Mouse (Mus musculus): Measurements from ENCODE around the gene Krtap28-13. TPM values are rescaled to one million over a fixed set of nuclear protein-coding genes. Genes with fewer than 3 reads are reported as not detected.

Krtap28-13 gene
- not detected in 2 replicates for polyA plus RNA-seq (2016; fragmentation: Nextera tagmentation; extraction: Ambion mirVana)

GRCm38 (mm10) chr1:83060643-83061042 lies at the start of gene Krtap28-13:
Gene Krtap28-13 (plus strand): TSS chr1:83060930.
- no peak for ATAC-seq (ENCODE audit: low FRiP score, low read depth)
- Histone ChIP-seq H3K9ac (no peak within 1 kb of the TSS), H3K36me3 (no peaks in the 10 kb centered on the region), H3K4me3 (no peak within 1 kb of the TSS), H3K4me1 (no peaks in the 10 kb centered on the region), H3K4me2 (replicated peaks) (no peak within 1 kb of the TSS), H3K27me3 (replicated peaks) (no peaks in the 10 kb centered on the region), H3K27ac (no peak within 1 kb of the TSS), H3K9me3 (no peaks in the 10 kb centered on the region)
- 91% methylated on average over 4 of the region's 4 CpGs for whole genome bisulfite sequencing

- Histone ChIP-seq H3K27ac (no peak overlapping the region), H3K9ac (no peak overlapping the region), H3K9me3 (no peaks in the 10 kb centered on the region), H3K4me3 (no peak overlapping the region), H3K27me3 (replicated peaks) (no peaks in the 10 kb centered on the region), H3K36me3 (no peaks in the 10 kb centered on the region), H3K4me1 (no peaks in the 10 kb centered on the region), H3K4me2 (replicated peaks) (no peak overlapping the region)
- 91% methylated on average over 3 of the region's 3 CpGs for WGBS
- ATAC-seq (ENCODE audit: low FRiP score, low read depth) = no peak
Measured at GRCm38 (mm10) chr1:83014477-83014876, 46.3 kb upstream of the Krtap28-13 start.

GRCm38 (mm10) chr1:83015329-83015879 lies 45.3 kb upstream of the Krtap28-13 start:
- Histone ChIP-seq H3K27me3 (replicated peaks) (no peaks in the 10 kb centered on the region), H3K4me2 (replicated peaks) (no peak overlapping the region), H3K36me3 (no peaks in the 10 kb centered on the region), H3K9me3 (no peaks in the 10 kb centered on the region), H3K9ac (no peak overlapping the region), H3K4me3 (no peak overlapping the region), H3K4me1 (no peaks in the 10 kb centered on the region), H3K27ac (no peak overlapping the region)
- ATAC-seq (ENCODE audit: low FRiP score, low read depth) = no peak
- WGBS = 79% methylated on average over 10 of the region's 10 CpGs

GRCm38 (mm10) chr1:83016556-83016955 lies 44.2 kb upstream of the Krtap28-13 start:
- Histone ChIP-seq H3K36me3 (no peaks in the 10 kb centered on the region), H3K9ac (no peak overlapping the region), H3K4me3 (no peak overlapping the region), H3K4me2 (replicated peaks) (no peak overlapping the region), H3K9me3 (no peaks in the 10 kb centered on the region), H3K27me3 (replicated peaks) (no peaks in the 10 kb centered on the region), H3K4me1 (no peaks in the 10 kb centered on the region), H3K27ac (no peak overlapping the region)
- 61% methylated on average over 1 of the region's 1 CpGs for WGBS
- ATAC-seq (ENCODE audit: low FRiP score, low read depth) = no peak

GRCm38 (mm10) chr1:83031950-83032349 lies 28.8 kb upstream of the Krtap28-13 start:
- Histone ChIP-seq H3K4me3 (no peak overlapping the region), H3K9me3 (no peaks in the 10 kb centered on the region), H3K4me1 (peaks cover 2% of the 10 kb centered on the region; the same call in 1 of the 2 replicates), H3K4me2 (replicated peaks) (no peak overlapping the region), H3K9ac (no peak overlapping the region), H3K27me3 (replicated peaks) (no peaks in the 10 kb centered on the region), H3K27ac (no peak overlapping the region), H3K36me3 (no peaks in the 10 kb centered on the region)
- WGBS = 70% methylated on average over 1 of the region's 1 CpGs
- ATAC-seq (ENCODE audit: low FRiP score, low read depth) = no peak

- no peaks in the 10 kb centered on the region for H3K9me3 ChIP-seq
- H3K4me2 ChIP-seq (replicated peaks) = no peak overlapping the region
Measured at GRCm38 (mm10) chr1:83032508-83032907, 28.2 kb upstream of the Krtap28-13 start.

GRCm38 (mm10) chr1:83034509-83034908 lies 26.2 kb upstream of the Krtap28-13 start:
- no peak overlapping the region for H3K4me3 ChIP-seq
- no peaks in the 10 kb centered on the region for H3K36me3 ChIP-seq
- H3K9me3 ChIP-seq = no peaks in the 10 kb centered on the region
- 63% methylated on average over 5 of the region's 5 CpGs for WGBS
- no peak overlapping the region for H3K4me2 ChIP-seq (replicated peaks)
- ATAC-seq (ENCODE audit: low FRiP score, low read depth) = no peak
- H3K9ac ChIP-seq = no peak overlapping the region
- H3K27ac ChIP-seq = no peak overlapping the region
- H3K27me3 ChIP-seq (replicated peaks) = no peaks in the 10 kb centered on the region
- peaks cover 2% of the 10 kb centered on the region; the same call in 1 of the 2 replicates for H3K4me1 ChIP-seq

More at GRCm38 (mm10) chr1:83032508-83032907, 28.2 kb upstream of the Krtap28-13 start:
- Histone ChIP-seq H3K4me1 (peaks cover 2% of the 10 kb centered on the region; the same call in 1 of the 2 replicates), H3K27ac (no peak overlapping the region), H3K4me3 (no peak overlapping the region), H3K36me3 (no peaks in the 10 kb centered on the region), H3K27me3 (replicated peaks) (no peaks in the 10 kb centered on the region), H3K9ac (no peak overlapping the region)
- ATAC-seq (ENCODE audit: low FRiP score, low read depth) = no peak
- WGBS = 95% methylated on average over 6 of the region's 6 CpGs

- H3K4me2 ChIP-seq (replicated peaks) = no peak overlapping the region
- ATAC-seq (ENCODE audit: low FRiP score, low read depth) = no peak
- 73% methylated on average over 11 of the region's 11 CpGs for WGBS
Measured at GRCm38 (mm10) chr1:83036892-83037667, 23.6 kb upstream of the Krtap28-13 start.

GRCm38 (mm10) chr1:83038109-83038672 lies 22.5 kb upstream of the Krtap28-13 start, which contains the start of gene Slc19a3:
Gene Slc19a3 (minus strand): TSS chr1:83038448.
- Histone ChIP-seq H3K4me1 (peaks cover 2% of the 10 kb centered on the region; the same call in 1 of the 2 replicates), H3K9ac (peak within 1 kb of the TSS; percentile 33; the same call in 1 of the 2 replicates), H3K27ac (no peak within 1 kb of the TSS), H3K9me3 (no peaks in the 10 kb centered on the region), H3K4me3 (peak within 1 kb of the TSS; percentile 44), H3K27me3 (replicated peaks) (no peaks in the 10 kb centered on the region), H3K36me3 (no peaks in the 10 kb centered on the region), H3K4me2 (replicated peaks) (peak within 1 kb of the TSS; percentile 67)
- peak; percentile 88 for ATAC-seq (ENCODE audit: low FRiP score, low read depth)
- under 1% methylated on average over 25 of the region's 25 CpGs for WGBS

More at GRCm38 (mm10) chr1:83036892-83037667, 23.6 kb upstream of the Krtap28-13 start:
- no peak overlapping the region for H3K27ac ChIP-seq
- H3K27me3 ChIP-seq (replicated peaks) = no peaks in the 10 kb centered on the region
- H3K4me3 ChIP-seq = no peak overlapping the region
- H3K9me3 ChIP-seq = no peaks in the 10 kb centered on the region
- H3K36me3 ChIP-seq = no peaks in the 10 kb centered on the region
- peaks cover 2% of the 10 kb centered on the region; the same call in 1 of the 2 replicates for H3K4me1 ChIP-seq
- no peak overlapping the region for H3K9ac ChIP-seq

GRCm38 (mm10) chr1:83039080-83039479 lies 21.6 kb upstream of the Krtap28-13 start:
- no peak overlapping the region for H3K9ac ChIP-seq
- no peak overlapping the region for H3K4me3 ChIP-seq
- no peak overlapping the region for H3K27ac ChIP-seq
- 82% methylated on average over 4 of the region's 4 CpGs for WGBS
- H3K4me1 ChIP-seq = peaks cover 2% of the 10 kb centered on the region; the same call in 1 of the 2 replicates
- no peaks in the 10 kb centered on the region for H3K36me3 ChIP-seq
- ATAC-seq (ENCODE audit: low FRiP score, low read depth) = no peak
- no peaks in the 10 kb centered on the region for H3K9me3 ChIP-seq
- H3K27me3 ChIP-seq (replicated peaks) = no peaks in the 10 kb centered on the region
- no peak overlapping the region for H3K4me2 ChIP-seq (replicated peaks)

GRCm38 (mm10) chr1:83042380-83042779 lies 18.4 kb upstream of the Krtap28-13 start, which contains the start of gene Krtap28-10:
Gene Krtap28-10 (minus strand): TSS chr1:83042480.
- no peaks in the 10 kb centered on the region for H3K4me1 ChIP-seq
- H3K27me3 ChIP-seq (replicated peaks) = no peaks in the 10 kb centered on the region
- no peaks in the 10 kb centered on the region for H3K36me3 ChIP-seq
- 95% methylated on average over 2 of the region's 2 CpGs for WGBS
- no peak within 1 kb of the TSS for H3K4me3 ChIP-seq
- no peak within 1 kb of the TSS for H3K4me2 ChIP-seq (replicated peaks)
- H3K27ac ChIP-seq = no peak within 1 kb of the TSS
- ATAC-seq (ENCODE audit: low FRiP score, low read depth) = no peak
- H3K9me3 ChIP-seq = no peaks in the 10 kb centered on the region
- no peak within 1 kb of the TSS for H3K9ac ChIP-seq

- no peaks in the 10 kb centered on the region for H3K36me3 ChIP-seq
- no peak within 1 kb of the TSS for H3K4me2 ChIP-seq (replicated peaks)
- H3K9me3 ChIP-seq = no peaks in the 10 kb centered on the region
- no peak within 1 kb of the TSS for H3K27ac ChIP-seq
- WGBS = 88% methylated on average over 5 of the region's 5 CpGs
- ATAC-seq (ENCODE audit: low FRiP score, low read depth) = no peak
- H3K4me3 ChIP-seq = no peak within 1 kb of the TSS
- no peaks in the 10 kb centered on the region for H3K27me3 ChIP-seq (replicated peaks)
- H3K9ac ChIP-seq = no peak within 1 kb of the TSS
- H3K4me1 ChIP-seq = no peaks in the 10 kb centered on the region
Measured at GRCm38 (mm10) chr1:83044882-83045427, 15.8 kb upstream of the Krtap28-13 start, which contains the start of gene Gm47969. Gene Gm47969 (plus strand): TSS chr1:83044932.

Data from neural tube, embryonic 12.5 days (tissue).